Mouse (Mus musculus): Measurements from ENCODE around the gene Phkg2.

- no peak for TF ChIP-seq CTCF (IDR thresholded peaks at IDR 0.05; ENCODE audit: extremely low read depth, insufficient read depth, low read length)
- TF ChIP-seq POLR2A (IDR thresholded peaks at IDR 0.05; ENCODE audit: extremely low read depth, insufficient read depth, low read length): no peak
Observed at GRCm38 (mm10) chr7:127586149-127586548, 13.0 kb downstream of the Phkg2 start.

Measured in cortical plate, adult 2 months (tissue).